Mouse (Mus musculus) heart, postnatal 0 days (tissue): ENCODE data around the gene Trim27.

Source experiments
- CTCF ChIP-seq: IDR thresholded peaks from 2 replicates; pipeline ENCODE4 v1.5.1; 2016; ENCODE audit warnings: antibody characterized with exemption, control low read depth, low read depth
- EP300 ChIP-seq: IDR thresholded peaks from 2 replicates; pipeline ENCODE4 v1.6.1; 2016; ENCODE audit warnings: antibody characterized with exemption, low read depth

DNA sequence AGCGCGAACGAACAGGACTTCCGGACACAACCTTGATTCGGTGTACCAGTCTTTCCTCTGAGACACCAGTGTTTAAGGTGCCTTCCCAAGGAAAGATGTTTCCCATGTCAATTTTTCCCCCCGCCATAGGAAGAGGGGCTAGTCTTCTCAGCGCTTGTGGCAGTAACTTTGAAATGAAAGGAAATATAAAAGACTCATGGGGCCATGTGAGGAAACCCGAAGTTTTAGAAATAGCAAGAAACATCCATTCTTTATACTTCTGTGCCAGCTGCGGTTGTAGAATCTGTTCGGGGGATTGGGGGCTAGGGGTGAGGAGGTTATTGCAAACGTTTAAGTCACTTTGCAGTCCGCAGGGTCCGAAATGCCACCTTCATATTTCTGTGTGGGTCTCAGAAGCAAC, 64.0 kb downstream of the Trim27 start:
- TF ChIP-seq EP300: no peak
- no peak for TF ChIP-seq CTCF
